Mouse (Mus musculus): ENCODE data around the gene Adcy6. TPM values are rescaled to one million over a fixed set of nuclear protein-coding genes. Genes with fewer than 3 reads are reported as not detected.

The Adcy6 gene
- polyA plus RNA-seq, 1 experiment from 2014 or later = 9.6 TPM

DNA sequence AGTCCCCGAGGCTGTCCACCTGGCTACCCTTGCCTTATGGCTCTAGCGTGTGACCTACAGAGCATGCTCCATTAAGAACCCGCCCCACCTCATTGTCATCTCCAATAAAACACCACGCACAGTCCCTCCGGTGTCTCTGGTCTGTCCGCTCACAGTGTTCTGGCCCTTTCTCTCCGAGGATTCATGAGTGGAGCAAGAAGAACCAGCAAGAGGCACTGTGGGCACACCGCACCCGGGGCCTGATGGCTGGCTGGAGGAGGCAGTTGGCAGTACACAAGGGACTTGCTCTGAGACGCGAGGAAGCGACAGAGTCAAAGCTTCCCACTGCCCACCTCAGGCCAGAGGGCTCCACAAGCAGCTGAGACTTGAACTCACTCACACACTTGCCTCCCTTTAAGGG lies 34.5 kb upstream of the Adcy6 start:
- Histone ChIP-seq H3K27me3 (ENCODE audit: control insufficient read depth, insufficient read depth, low read length) (no peaks in the 10 kb centered on the region), H3K9ac (replicated peaks; ENCODE audit: low read length) (no peak overlapping the region), H3K4me3 (replicated peaks; ENCODE audit: low read depth, low read length) (no peak overlapping the region), H3K27ac (replicated peaks; ENCODE audit: low read depth, low read length) (no peak overlapping the region), H3K9me3 (ENCODE audit: control insufficient read depth, low read length) (no peaks in the 10 kb centered on the region), H3K4me2 (ENCODE audit: low read length) (no peak overlapping the region), H3K36me3 (ENCODE audit: control insufficient read depth, insufficient read depth, low read length) (peaks cover 100% of the 10 kb centered on the region), H3K4me1 (ENCODE audit: control insufficient read depth, insufficient read depth, low read length) (no peaks in the 10 kb centered on the region)
- DNase-seq (no peak), ATAC-seq (ENCODE audit: low FRiP score, low TSS enrichment) (no peak)
- 85% methylated on average over 12 of the region's 12 CpGs for WGBS

DNA sequence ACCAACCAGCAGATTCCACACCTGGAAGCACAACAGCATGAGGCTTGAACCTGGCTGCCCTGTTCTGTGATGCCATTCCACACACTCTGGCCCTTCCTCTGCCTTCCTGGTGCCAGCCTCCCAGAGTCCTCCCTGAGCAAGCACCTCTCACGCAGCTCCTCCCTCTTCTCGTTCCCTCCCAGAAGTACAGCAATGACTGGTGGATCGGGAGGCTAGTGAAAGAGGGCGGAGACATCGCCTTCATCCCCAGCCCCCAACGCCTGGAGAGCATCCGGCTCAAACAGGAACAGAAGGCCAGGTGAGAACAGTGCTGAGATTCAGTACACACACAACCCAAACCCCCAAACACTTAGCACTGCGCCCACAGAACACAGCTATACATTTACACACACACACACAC lies 30.3 kb upstream of the Adcy6 start:
- H3K27me3 ChIP-seq (ENCODE audit: control insufficient read depth, insufficient read depth, low read length) = no peaks in the 10 kb centered on the region
- DNase-seq (no peak), ATAC-seq (ENCODE audit: low FRiP score, low TSS enrichment) (no peak)
- no peak overlapping the region for H3K4me3 ChIP-seq (replicated peaks; ENCODE audit: low read depth, low read length)
- H3K9ac ChIP-seq (replicated peaks; ENCODE audit: low read length) = no peak overlapping the region
- no peaks in the 10 kb centered on the region for H3K9me3 ChIP-seq (ENCODE audit: control insufficient read depth, low read length)
- no peak overlapping the region for H3K27ac ChIP-seq (replicated peaks; ENCODE audit: low read depth, low read length)
- peaks cover 64% of the 10 kb centered on the region for H3K36me3 ChIP-seq (ENCODE audit: control insufficient read depth, insufficient read depth, low read length)
- H3K4me2 ChIP-seq (ENCODE audit: low read length) = no peak overlapping the region
- 57% methylated on average over 8 of the region's 8 CpGs for WGBS
- H3K4me1 ChIP-seq (ENCODE audit: control insufficient read depth, insufficient read depth, low read length) = peaks cover 25% of the 10 kb centered on the region

DNA sequence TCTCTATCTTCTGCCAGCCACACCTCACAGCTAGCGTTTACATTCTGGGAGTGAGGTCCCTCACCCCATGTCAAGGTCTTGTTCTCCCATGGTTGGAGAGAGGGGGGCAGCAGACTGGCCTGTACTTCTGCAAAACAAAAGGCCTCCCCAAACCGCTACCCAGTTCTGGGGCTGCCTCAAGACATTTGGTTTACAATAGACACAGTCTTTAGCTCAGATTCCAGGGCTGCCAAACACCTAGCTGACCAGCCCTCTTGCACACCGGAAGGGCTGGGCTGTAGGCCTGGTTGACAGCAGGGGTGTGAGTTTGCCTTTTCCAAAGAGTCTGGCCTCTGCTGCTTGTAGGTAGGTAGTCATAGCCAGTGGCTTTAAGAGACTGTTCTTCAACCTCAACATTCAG lies 27.3 kb upstream of the Adcy6 start:
- H3K4me2 ChIP-seq (ENCODE audit: low read length) = peak overlapping the region; percentile 87
- peaks cover 34% of the 10 kb centered on the region for H3K36me3 ChIP-seq (ENCODE audit: control insufficient read depth, insufficient read depth, low read length)
- DNase-seq (no peak), ATAC-seq (ENCODE audit: low FRiP score, low TSS enrichment) (no peak)
- no peak overlapping the region for H3K4me3 ChIP-seq (replicated peaks; ENCODE audit: low read depth, low read length)
- no peaks in the 10 kb centered on the region for H3K27me3 ChIP-seq (ENCODE audit: control insufficient read depth, insufficient read depth, low read length)
- WGBS = 35% methylated on average over 3 of the region's 3 CpGs
- no peak overlapping the region for H3K27ac ChIP-seq (replicated peaks; ENCODE audit: low read depth, low read length)
- no peaks in the 10 kb centered on the region for H3K9me3 ChIP-seq (ENCODE audit: control insufficient read depth, low read length)
- peak overlapping the region; percentile 97; the same call in 1 of the 2 replicates for H3K9ac ChIP-seq (replicated peaks; ENCODE audit: low read length)
- peaks cover 40% of the 10 kb centered on the region for H3K4me1 ChIP-seq (ENCODE audit: control insufficient read depth, insufficient read depth, low read length)

DNA sequence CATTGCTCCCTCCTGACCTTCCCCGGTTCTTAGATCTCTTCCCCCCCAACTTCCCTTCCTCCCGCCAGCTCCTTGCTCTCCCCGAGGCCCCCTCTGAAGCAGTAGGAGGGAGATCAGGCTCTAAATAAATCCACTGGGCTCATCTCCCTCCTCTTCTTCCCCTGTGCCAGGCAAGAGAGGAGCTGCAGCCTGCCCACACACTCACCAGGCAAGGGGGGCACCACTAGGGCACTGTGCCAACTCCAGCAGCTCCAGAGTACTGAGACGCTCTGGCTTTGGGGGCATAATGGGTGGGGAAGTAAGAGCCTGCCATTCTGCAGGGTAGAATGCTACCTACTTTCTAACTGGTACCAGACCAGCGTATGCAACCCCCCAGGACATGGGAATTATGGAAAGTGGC lies 26.6 kb upstream of the Adcy6 start:
- H3K27ac ChIP-seq (replicated peaks; ENCODE audit: low read depth, low read length) = peak overlapping the region; percentile 99
- peak overlapping the region; percentile 81 for H3K4me3 ChIP-seq (replicated peaks; ENCODE audit: low read depth, low read length)
- no peaks in the 10 kb centered on the region for H3K27me3 ChIP-seq (ENCODE audit: control insufficient read depth, insufficient read depth, low read length)
- no peaks in the 10 kb centered on the region for H3K9me3 ChIP-seq (ENCODE audit: control insufficient read depth, low read length)
- no peak for ATAC-seq (ENCODE audit: low FRiP score, low TSS enrichment)
- peak overlapping the region; percentile 87 for H3K4me2 ChIP-seq (ENCODE audit: low read length)
- peaks cover 43% of the 10 kb centered on the region for H3K4me1 ChIP-seq (ENCODE audit: control insufficient read depth, insufficient read depth, low read length)
- WGBS = 13% methylated on average over 5 of the region's 5 CpGs
- H3K9ac ChIP-seq (replicated peaks; ENCODE audit: low read length) = peak overlapping the region; percentile 97
- DNase-seq = peak; percentile 75
- H3K36me3 ChIP-seq (ENCODE audit: control insufficient read depth, insufficient read depth, low read length) = peaks cover 27% of the 10 kb centered on the region

DNA sequence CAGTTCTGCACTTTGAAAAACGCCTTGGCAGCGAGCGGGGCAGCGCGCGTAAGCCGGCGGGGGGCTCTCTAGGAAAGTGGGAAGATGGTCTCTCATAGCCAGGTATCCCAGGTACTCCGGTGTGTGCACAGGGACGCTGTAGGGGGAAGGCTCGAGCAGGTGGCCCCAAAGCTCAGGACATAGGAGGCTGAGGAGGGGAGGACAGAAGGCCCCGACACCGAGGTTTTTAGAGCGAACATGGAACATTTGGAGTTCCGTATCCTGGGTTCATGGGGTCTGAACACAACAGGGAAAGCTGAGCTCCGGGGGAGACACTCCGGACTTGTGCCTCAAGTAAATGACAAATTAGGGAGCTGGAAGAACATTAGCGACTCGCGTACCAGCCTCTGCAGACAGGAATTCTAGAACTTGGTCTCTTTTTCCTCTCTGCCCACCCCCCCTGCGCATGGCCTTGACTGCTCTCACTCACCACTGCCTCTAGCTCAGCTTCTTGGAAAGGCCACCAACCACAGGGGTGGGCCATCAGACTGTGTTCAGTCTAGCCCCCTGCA lies 25.5 kb upstream of the Adcy6 start:
- Histone ChIP-seq H3K4me1 (ENCODE audit: control insufficient read depth, insufficient read depth, low read length) (peaks cover 49% of the 10 kb centered on the region), H3K9ac (replicated peaks; ENCODE audit: low read length) (peak overlapping the region; percentile 97), H3K36me3 (ENCODE audit: control insufficient read depth, insufficient read depth, low read length) (peaks cover 16% of the 10 kb centered on the region), H3K27me3 (ENCODE audit: control insufficient read depth, insufficient read depth, low read length) (peaks cover 6% of the 10 kb centered on the region; the same call in 1 of the 2 replicates), H3K4me2 (ENCODE audit: low read length) (peak overlapping the region; percentile 87), H3K27ac (replicated peaks; ENCODE audit: low read depth, low read length) (peak overlapping the region; percentile 99), H3K4me3 (replicated peaks; ENCODE audit: low read depth, low read length) (peak overlapping the region; percentile 81), H3K9me3 (ENCODE audit: control insufficient read depth, low read length) (no peaks in the 10 kb centered on the region)
- WGBS = under 1% methylated on average over 21 of the region's 21 CpGs
- DNase-seq (peak; percentile 63), ATAC-seq (ENCODE audit: low FRiP score, low TSS enrichment) (no peak)

DNA sequence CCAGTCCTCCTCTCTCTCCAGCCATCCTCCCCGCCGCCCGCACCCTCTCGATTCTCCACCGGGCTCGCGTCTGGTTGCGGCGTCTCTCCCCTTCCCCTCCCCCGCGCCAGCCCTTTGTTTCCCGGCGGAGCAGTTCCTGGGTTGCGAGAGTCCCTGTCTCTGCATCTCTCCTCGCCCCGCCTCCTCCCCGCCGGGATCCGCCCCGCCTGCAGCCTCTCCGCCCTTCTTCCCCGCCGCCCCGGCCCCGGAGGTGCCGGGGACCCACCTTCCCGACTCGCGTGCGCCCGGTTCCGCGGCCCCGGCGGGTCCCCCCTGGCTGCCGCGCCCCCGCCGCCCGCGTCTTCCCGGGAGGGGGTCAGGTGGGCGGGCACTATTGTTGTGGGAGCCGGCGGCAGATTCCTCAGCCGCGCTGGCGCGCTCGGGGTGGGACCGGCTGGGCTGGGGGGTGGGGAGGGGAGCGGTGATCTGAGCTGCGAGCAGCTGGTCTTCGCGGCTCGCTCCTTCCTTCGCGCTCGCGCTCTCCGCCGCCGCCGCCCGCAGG lies 24.7 kb upstream of the Adcy6 start:
- Histone ChIP-seq H3K36me3 (ENCODE audit: control insufficient read depth, insufficient read depth, low read length) (peaks cover 8% of the 10 kb centered on the region), H3K27me3 (ENCODE audit: control insufficient read depth, insufficient read depth, low read length) (peaks cover 12% of the 10 kb centered on the region; the same call in 1 of the 2 replicates), H3K4me2 (ENCODE audit: low read length) (peak overlapping the region; percentile 87), H3K4me1 (ENCODE audit: control insufficient read depth, insufficient read depth, low read length) (peaks cover 49% of the 10 kb centered on the region), H3K9ac (replicated peaks; ENCODE audit: low read length) (peak overlapping the region; percentile 97), H3K27ac (replicated peaks; ENCODE audit: low read depth, low read length) (peak overlapping the region; percentile 99), H3K4me3 (replicated peaks; ENCODE audit: low read depth, low read length) (peak overlapping the region; percentile 81), H3K9me3 (ENCODE audit: control insufficient read depth, low read length) (no peaks in the 10 kb centered on the region)
- peak; percentile 93 for DNase-seq
- peak; percentile 67 for ATAC-seq (ENCODE audit: low FRiP score, low TSS enrichment)
- under 1% methylated on average over 65 of the region's 65 CpGs for WGBS

DNA sequence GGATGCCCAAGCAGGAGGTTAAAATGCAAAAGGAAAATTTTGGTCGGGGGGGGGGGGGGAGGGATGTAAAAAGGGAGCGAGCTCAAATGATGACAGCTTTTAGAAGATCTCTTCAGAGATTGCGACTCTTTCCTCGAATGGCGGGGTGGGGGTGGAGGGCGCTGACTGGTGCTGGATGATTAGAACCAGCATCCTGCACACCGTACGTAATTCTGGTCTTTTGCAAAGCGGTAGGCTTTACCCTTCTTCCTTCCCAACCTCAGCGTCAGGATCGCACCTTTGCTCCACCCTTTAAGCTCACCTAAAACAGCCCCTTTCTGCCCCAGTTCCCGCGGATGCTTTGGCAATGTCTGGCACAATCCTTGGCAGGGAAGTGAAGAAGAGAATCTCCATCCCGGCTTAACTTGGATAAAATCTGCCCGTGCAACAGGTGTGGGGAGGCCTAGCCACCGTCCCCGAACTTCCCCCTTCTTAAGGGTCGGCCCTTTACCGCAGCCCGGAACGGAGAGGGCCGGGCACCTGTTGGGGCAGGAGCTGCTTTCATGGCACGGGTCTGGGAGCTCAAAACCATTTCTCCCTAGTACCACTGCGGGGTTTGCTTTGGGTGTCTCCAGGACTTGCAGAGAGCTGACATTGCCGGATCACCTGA lies 24.1 kb upstream of the Adcy6 start:
- Histone ChIP-seq H3K9me3 (ENCODE audit: control insufficient read depth, low read length) (no peaks in the 10 kb centered on the region), H3K27ac (replicated peaks; ENCODE audit: low read depth, low read length) (peak overlapping the region; percentile 99), H3K27me3 (ENCODE audit: control insufficient read depth, insufficient read depth, low read length) (peaks cover 12% of the 10 kb centered on the region; the same call in 1 of the 2 replicates), H3K4me2 (ENCODE audit: low read length) (peak overlapping the region; percentile 87), H3K9ac (replicated peaks; ENCODE audit: low read length) (peak overlapping the region; percentile 97), H3K36me3 (ENCODE audit: control insufficient read depth, insufficient read depth, low read length) (peaks cover 2% of the 10 kb centered on the region; the same call in 1 of the 2 replicates), H3K4me3 (replicated peaks; ENCODE audit: low read depth, low read length) (peak overlapping the region; percentile 81), H3K4me1 (ENCODE audit: control insufficient read depth, insufficient read depth, low read length) (peaks cover 50% of the 10 kb centered on the region)
- no peak for ATAC-seq (ENCODE audit: low FRiP score, low TSS enrichment)
- peak; percentile 66 for DNase-seq
- 1% methylated on average over 25 of the region's 25 CpGs for WGBS

DNA sequence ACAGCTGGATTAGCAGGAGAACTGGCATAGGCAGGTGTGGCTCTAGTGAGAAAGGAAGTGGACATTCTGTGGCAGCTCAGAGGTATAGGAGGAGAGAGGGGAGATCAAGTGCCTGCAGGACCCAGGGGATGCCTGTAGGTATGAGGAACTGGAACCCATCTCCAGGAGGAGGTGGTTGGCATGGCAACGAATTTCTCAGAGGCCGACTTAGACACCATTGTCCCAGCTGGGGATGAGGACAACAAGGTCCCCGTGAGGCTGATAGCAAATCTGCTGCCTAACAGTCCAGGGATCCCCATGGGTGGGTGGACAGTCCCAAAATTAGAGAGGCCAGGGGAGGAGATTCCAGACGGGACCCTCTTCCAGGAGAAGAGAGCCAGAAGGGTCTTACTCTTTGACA lies 23.0 kb upstream of the Adcy6 start:
- DNase-seq (peak; percentile 69), ATAC-seq (ENCODE audit: low FRiP score, low TSS enrichment) (no peak)
- Histone ChIP-seq H3K4me2 (ENCODE audit: low read length) (peak overlapping the region; percentile 87), H3K9ac (replicated peaks; ENCODE audit: low read length) (peak overlapping the region; percentile 97), H3K27me3 (ENCODE audit: control insufficient read depth, insufficient read depth, low read length) (peaks cover 12% of the 10 kb centered on the region; the same call in 1 of the 2 replicates), H3K36me3 (ENCODE audit: control insufficient read depth, insufficient read depth, low read length) (no peaks in the 10 kb centered on the region), H3K9me3 (ENCODE audit: control insufficient read depth, low read length) (no peaks in the 10 kb centered on the region), H3K4me1 (ENCODE audit: control insufficient read depth, insufficient read depth, low read length) (peaks cover 59% of the 10 kb centered on the region), H3K4me3 (replicated peaks; ENCODE audit: low read depth, low read length) (peak overlapping the region; percentile 81), H3K27ac (replicated peaks; ENCODE audit: low read depth, low read length) (peak overlapping the region; percentile 99)
- WGBS = 0% methylated on average over 4 of the region's 4 CpGs
